Mouse (Mus musculus) kidney, postnatal 4 days (tissue): ENCODE results near the gene Vmn1r165.
"Not testable (repeated sequence)": the region's sequence is repeated elsewhere in the genome, so short reads cannot be mapped to it uniquely, and the experiment has no call there.

Source experiments
- DNase-seq, 2 experiments: peaks; one replicate each; pipeline ENCODE4 v3.0.0; 2021; ENCODE audit warnings: mixed read lengths in 2 of 2

Gene Vmn1r165

GRCm38 (mm10) chr7:23217032-23217431 is at the start of gene Vmn1r165:
TSS of gene Vmn1r165 (plus strand) at chr7:23217332.
- not testable (repeated sequence) for DNase-seq

GRCm38 (mm10) chr7:23251582-23251981 is 34.5 kb downstream of the Vmn1r165 start, which contains the start of gene Vmn1r166:
TSS of gene Vmn1r166 (minus strand) at chr7:23251682.
- DNase-seq: not testable (repeated sequence)
